Mouse (Mus musculus): ENCODE data around the gene Zer1.

Gene Zer1

GRCm38 (mm10) chr2:30123729-30124471 lies 485 bp downstream of the Zer1 start:
- no peak for DNase-seq

GRCm38 (mm10) chr2:30122766-30123165 lies 1.6 kb downstream of the Zer1 start:
- DNase-seq, result no peak

- DNase-seq, result no peak
Measured at GRCm38 (mm10) chr2:30120269-30120668, 4.1 kb downstream of the Zer1 start.

- peak; percentile 30 for DNase-seq
Measured at GRCm38 (mm10) chr2:30119641-30120051, 4.7 kb downstream of the Zer1 start.

GRCm38 (mm10) chr2:30112564-30112963 lies 11.8 kb downstream of the Zer1 start:
- no peak for DNase-seq

GRCm38 (mm10) chr2:30111500-30111899 lies 12.9 kb downstream of the Zer1 start:
- DNase-seq, result no peak

- no peak for DNase-seq
Measured at GRCm38 (mm10) chr2:30108260-30108659, 16.1 kb downstream of the Zer1 start.

- no peak for DNase-seq
Measured at GRCm38 (mm10) chr2:30107646-30108045, 16.7 kb downstream of the Zer1 start.

GRCm38 (mm10) chr2:30106364-30106763 lies 18.0 kb downstream of the Zer1 start:
- peak; percentile 71 for DNase-seq

- no peak for DNase-seq
Measured at GRCm38 (mm10) chr2:30100214-30100613, 24.2 kb downstream of the Zer1 start.

- peak; percentile 81 for DNase-seq
Measured at GRCm38 (mm10) chr2:30095882-30096527, 28.4 kb downstream of the Zer1 start.

- no peak for DNase-seq
Measured at GRCm38 (mm10) chr2:30094208-30094588, 30.2 kb downstream of the Zer1 start.

- DNase-seq, result peak; percentile 98
Measured at GRCm38 (mm10) chr2:30093471-30094207, 30.7 kb downstream of the Zer1 start, which contains the start of gene Zdhhc12. Gene Zdhhc12 (minus strand): TSS chr2:30093648.

- DNase-seq, result no peak
Measured at GRCm38 (mm10) chr2:30092280-30092918, 32.0 kb downstream of the Zer1 start.

- no peak for DNase-seq
Measured at GRCm38 (mm10) chr2:30091521-30091920, 32.9 kb downstream of the Zer1 start.

- no peak for DNase-seq
Measured at GRCm38 (mm10) chr2:30087310-30087709, 37.1 kb downstream of the Zer1 start.

GRCm38 (mm10) chr2:30084632-30085031 lies 39.8 kb downstream of the Zer1 start:
- DNase-seq, result no peak

- no peak for DNase-seq
Measured at GRCm38 (mm10) chr2:30084113-30084512, 40.3 kb downstream of the Zer1 start.

GRCm38 (mm10) chr2:30080181-30080800 lies 44.1 kb downstream of the Zer1 start:
- DNase-seq, result no peak

GRCm38 (mm10) chr2:30078760-30079159 lies 45.6 kb downstream of the Zer1 start:
- no peak for DNase-seq

- DNase-seq, result peak; percentile 69
Measured at GRCm38 (mm10) chr2:30078349-30078712, 46.1 kb downstream of the Zer1 start.

GRCm38 (mm10) chr2:30077502-30078348 lies 46.7 kb downstream of the Zer1 start, which contains the start of gene Pkn3:
Gene Pkn3 (plus strand): TSS chr2:30077684.
- peak; percentile 88 for DNase-seq

Data from lung, postnatal 36 days (tissue).